Mouse (Mus musculus) hindlimb bud, embryonic 11.5 days (tissue): ENCODE data around the gene Creb3l1.

ENCODE experiments used
- DNase-seq: peaks from one replicate; pipeline ENCODE4 v3.0.0-alpha.2; 2012; ENCODE audit warnings: low read depth, low spot score; ENCODE audit errors: extremely low spot score

Creb3l1 gene

GRCm38 (mm10) chr2:92006983-92007921, 17.1 kb downstream of the Creb3l1 start:
- DNase-seq: no peak

GRCm38 (mm10) chr2:92006491-92006890, 17.8 kb downstream of the Creb3l1 start:
- DNase-seq: no peak

GRCm38 (mm10) chr2:92004617-92005016, 19.7 kb downstream of the Creb3l1 start:
- no peak for DNase-seq

- DNase-seq: no peak
Observed at GRCm38 (mm10) chr2:91997905-91998608, 26.2 kb downstream of the Creb3l1 start.

GRCm38 (mm10) chr2:91996006-91996405, 28.3 kb downstream of the Creb3l1 start:
- no peak for DNase-seq

- DNase-seq: no peak
Observed at GRCm38 (mm10) chr2:91993409-91993808, 30.9 kb downstream of the Creb3l1 start.

- no peak for DNase-seq
Observed at GRCm38 (mm10) chr2:91989750-91990149, 34.6 kb downstream of the Creb3l1 start.

- DNase-seq: peak; percentile 85
Observed at GRCm38 (mm10) chr2:91987542-91987941, 36.8 kb downstream of the Creb3l1 start.

GRCm38 (mm10) chr2:91986071-91986470, 38.2 kb downstream of the Creb3l1 start:
- no peak for DNase-seq

GRCm38 (mm10) chr2:91984906-91985525, 39.3 kb downstream of the Creb3l1 start:
- no peak for DNase-seq

- no peak for DNase-seq
Observed at GRCm38 (mm10) chr2:91984439-91984838, 39.9 kb downstream of the Creb3l1 start.

- DNase-seq: no peak
Observed at GRCm38 (mm10) chr2:91980830-91981229, 43.5 kb downstream of the Creb3l1 start.

GRCm38 (mm10) chr2:91980245-91980644, 44.1 kb downstream of the Creb3l1 start:
- no peak for DNase-seq

- DNase-seq: no peak
Observed at GRCm38 (mm10) chr2:91978547-91978946, 45.8 kb downstream of the Creb3l1 start.

- no peak for DNase-seq
Observed at GRCm38 (mm10) chr2:91977960-91978359, 46.3 kb downstream of the Creb3l1 start.

GRCm38 (mm10) chr2:91975581-91976541, 48.4 kb downstream of the Creb3l1 start, which contains the start of gene Dgkz:
Gene Dgkz, minus strand, starts transcription at chr2:91975864.
- no peak for DNase-seq

GRCm38 (mm10) chr2:91973416-91974135, 50.7 kb downstream of the Creb3l1 start:
- no peak for DNase-seq

GRCm38 (mm10) chr2:91972121-91972566, 52.2 kb downstream of the Creb3l1 start:
- DNase-seq: no peak

GRCm38 (mm10) chr2:91971231-91972097, 52.8 kb downstream of the Creb3l1 start:
- no peak for DNase-seq
